Mouse (Mus musculus) bone marrow, adult 2 months (tissue): ENCODE results near the gene Rap2a. TPM values are rescaled to one million over a fixed set of nuclear protein-coding genes. Genes with fewer than 3 reads are reported as not detected.

ENCODE experiments used
- H3K27ac ChIP-seq: fragments of 200-500 bp; 2 replicates; pipeline ENCODE4 v1.5.1; 2012; ENCODE audit warnings: low read depth, mild to moderate bottlenecking, control low read depth, inconsistent platforms, low read length; ENCODE audit not compliant: control insufficient read depth, poor library complexity, insufficient read depth
- H3K4me1 ChIP-seq: fragments of 200-500 bp; 2 replicates; pipeline ENCODE4 v1.6.1; 2011; ENCODE audit warnings: low read length; ENCODE audit not compliant: control insufficient read depth, insufficient read depth
- H3K4me3 ChIP-seq: fragments of 200-500 bp; replicated peaks from 2 replicates; pipeline ENCODE3; 2011; ENCODE audit warnings: mild to moderate bottlenecking, low read depth, low read length, control low read depth; ENCODE audit not compliant: control insufficient read depth
- CTCF ChIP-seq: fragments of 200-500 bp; IDR thresholded peaks from 2 replicates; pipeline ENCODE4 v1.5.1; 2011; ENCODE audit warnings: low read length, control low read depth; ENCODE audit not compliant: control insufficient read depth, insufficient read depth
- POLR2A ChIP-seq: fragments of 200-500 bp; IDR thresholded peaks from 2 replicates; pipeline ENCODE4 v1.6.1; 2011; ENCODE audit warnings: low read depth, mild to moderate bottlenecking, control low read depth, low read length, borderline replicate concordance; ENCODE audit not compliant: control insufficient read depth
- WGBS: fragments of 180-500 bp; shearing (Covaris S2); methylation state at CpG from one replicate; pipeline ENCODE4 v1.1.7; 2018; 5-methylcytosine and 5-hydroxymethylcytosine counted together
- polyA plus RNA-seq: library from polyadenylated mRNA; stranded (reverse); fragments of >200 nt; gene quantifications from 2 replicates; pipeline ENCODE4 v1.2.4, GENCODE M21; 2011; ENCODE audit warnings: low replicate concordance; ENCODE audit not compliant: missing spikeins, insufficient read depth, insufficient read length

Rap2a gene
- polyA plus RNA-seq, 1 experiment = 6.9 TPM

DNA sequence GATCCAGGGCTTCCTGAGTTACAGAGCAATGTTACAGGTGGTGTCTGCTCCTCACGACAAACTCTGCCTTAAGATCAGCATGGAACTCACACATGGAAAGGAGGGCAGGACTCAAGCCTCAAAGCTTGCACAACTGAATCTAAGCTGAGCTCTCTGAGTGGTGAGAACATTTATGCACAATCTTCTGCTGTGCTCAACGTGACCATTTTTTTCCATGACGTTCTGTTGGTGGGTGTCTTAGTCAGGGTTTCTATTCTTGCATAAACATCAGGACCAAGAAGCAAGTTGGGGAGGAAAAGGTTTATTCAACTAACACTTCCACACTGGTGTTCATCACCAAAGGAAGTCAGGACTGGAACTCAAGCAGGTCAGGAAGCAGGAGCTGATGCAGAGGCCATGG, 57.7 kb downstream of the Rap2a start:
- TF ChIP-seq CTCF (no peak), POLR2A (no peak)
- peaks cover 2% of the 10 kb centered on the region; the same call in 1 of the 2 replicates for H3K4me1 ChIP-seq
- 82% methylated on average over 3 of the region's 3 CpGs for WGBS
- no peak overlapping the region for H3K27ac ChIP-seq
- H3K4me3 ChIP-seq = no peak overlapping the region

DNA sequence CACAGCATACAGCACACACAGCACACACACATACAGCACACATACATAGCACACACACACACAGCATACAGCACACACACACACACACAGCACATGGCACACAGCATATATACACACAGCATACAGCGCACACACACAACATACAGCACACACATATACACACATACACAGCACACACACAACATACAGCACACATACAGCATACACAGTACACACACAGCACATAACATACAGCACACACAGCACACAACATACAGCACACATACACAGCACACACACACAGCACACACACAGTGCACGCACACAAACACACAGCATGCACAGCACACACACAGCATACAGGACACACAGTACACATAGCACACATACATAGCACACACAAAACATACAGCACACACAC, 60.9 kb downstream of the Rap2a start:
- no peak for TF ChIP-seq POLR2A
- TF ChIP-seq CTCF = no peak
- 62% methylated on average over 2 of the region's 2 CpGs for WGBS

DNA sequence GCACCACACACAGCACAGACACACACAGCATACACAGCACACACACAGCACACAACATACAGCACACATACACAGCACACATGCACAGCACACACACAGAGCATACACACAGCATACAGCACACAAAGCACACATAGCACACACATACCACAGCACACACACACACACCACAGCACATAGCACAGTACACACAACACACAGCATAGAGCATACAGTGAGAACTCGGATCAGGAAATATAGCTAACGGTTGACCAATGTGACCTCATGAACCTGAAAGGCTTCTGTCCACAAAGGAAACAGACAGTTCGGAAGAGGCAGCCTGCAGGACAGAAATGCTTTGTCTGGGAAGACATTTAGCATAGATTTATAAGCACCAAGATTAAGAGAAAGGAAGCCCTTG, 61.4 kb downstream of the Rap2a start:
- no peak for TF ChIP-seq CTCF
- TF ChIP-seq POLR2A = no peak
- WGBS = 79% methylated on average over 3 of the region's 3 CpGs
- Histone ChIP-seq H3K27ac (no peak overlapping the region), H3K4me1 (peaks cover 2% of the 10 kb centered on the region; the same call in 1 of the 2 replicates), H3K4me3 (no peak overlapping the region)

More for the DNA sequence above, 60.9 kb downstream of the Rap2a start:
- Histone ChIP-seq H3K4me1 (peaks cover 2% of the 10 kb centered on the region; the same call in 1 of the 2 replicates), H3K27ac (no peak overlapping the region), H3K4me3 (no peak overlapping the region)

DNA sequence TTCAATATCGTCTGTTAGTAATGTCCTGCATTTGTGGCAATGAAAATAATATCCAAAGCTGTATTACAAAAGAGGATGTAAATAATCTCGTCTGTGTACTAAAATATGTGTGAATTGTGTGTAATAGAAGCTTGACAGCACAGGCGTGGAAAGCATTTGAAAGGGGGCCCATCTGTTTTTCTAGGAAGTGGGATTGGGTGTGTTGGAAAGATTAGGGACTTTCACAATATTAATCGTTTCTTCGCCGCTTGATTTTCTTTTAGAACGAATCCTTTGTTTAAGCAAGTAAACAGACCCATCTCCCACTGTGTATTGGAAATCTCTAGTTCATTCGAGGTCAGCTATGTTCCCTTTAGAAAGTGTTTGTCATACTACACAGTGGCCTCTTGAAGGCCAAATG, 64.2 kb downstream of the Rap2a start:
- no peak overlapping the region for H3K27ac ChIP-seq
- H3K4me3 ChIP-seq = no peak overlapping the region
- WGBS = 43% methylated on average over 8 of the region's 8 CpGs
- TF ChIP-seq POLR2A (no peak), CTCF (no peak)
- peaks cover 2% of the 10 kb centered on the region; the same call in 1 of the 2 replicates for H3K4me1 ChIP-seq

DNA sequence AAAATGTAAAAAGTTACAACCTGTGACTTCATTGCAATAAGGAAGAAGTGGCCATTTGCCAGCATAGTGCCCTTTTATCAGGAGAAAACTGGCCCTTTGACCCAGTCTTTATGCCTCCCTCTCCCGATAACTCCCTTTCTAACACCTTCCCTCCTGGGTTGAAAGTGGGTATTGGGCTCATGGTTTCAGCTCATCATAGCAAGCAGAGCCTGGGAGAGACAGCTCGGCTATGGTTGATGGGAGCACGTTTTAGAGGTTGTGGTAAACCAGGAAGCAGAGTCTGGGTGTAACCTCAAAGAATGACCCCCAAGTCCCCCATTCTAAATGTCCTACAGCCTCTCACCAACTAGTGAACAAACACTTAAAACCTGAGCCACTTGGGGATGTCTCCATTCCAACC, 64.7 kb downstream of the Rap2a start:
- H3K4me1 ChIP-seq = peaks cover 2% of the 10 kb centered on the region; the same call in 1 of the 2 replicates
- WGBS = 73% methylated on average over 3 of the region's 3 CpGs

DNA sequence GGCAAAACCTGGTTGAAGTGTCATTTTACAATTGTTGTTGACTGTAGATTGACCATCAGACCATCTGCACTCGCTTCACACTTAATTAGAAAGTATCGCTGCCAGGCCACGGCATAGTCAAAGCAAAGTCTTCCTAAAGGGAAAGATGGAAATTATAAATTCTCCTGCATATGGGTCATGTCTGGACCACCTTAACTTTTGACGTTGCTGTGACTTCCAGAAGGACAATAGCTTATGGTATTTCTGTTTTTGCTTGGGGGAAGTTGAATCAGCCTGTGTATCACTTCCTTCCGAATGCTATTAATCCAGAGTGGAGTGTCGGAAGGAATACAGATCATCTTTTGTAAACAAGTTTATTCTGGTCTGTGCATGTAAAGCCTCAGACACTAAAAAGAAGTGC, 65.6 kb downstream of the Rap2a start:
- H3K4me1 ChIP-seq = peaks cover 2% of the 10 kb centered on the region; the same call in 1 of the 2 replicates
- no peak overlapping the region for H3K4me3 ChIP-seq
- 82% methylated on average over 6 of the region's 6 CpGs for WGBS
- no peak overlapping the region for H3K27ac ChIP-seq
- no peak for TF ChIP-seq POLR2A

More for the DNA sequence above, 64.7 kb downstream of the Rap2a start:
- Histone ChIP-seq H3K4me3 (no peak overlapping the region), H3K27ac (no peak overlapping the region)
- no peak for TF ChIP-seq POLR2A
- no peak for TF ChIP-seq CTCF

DNA sequence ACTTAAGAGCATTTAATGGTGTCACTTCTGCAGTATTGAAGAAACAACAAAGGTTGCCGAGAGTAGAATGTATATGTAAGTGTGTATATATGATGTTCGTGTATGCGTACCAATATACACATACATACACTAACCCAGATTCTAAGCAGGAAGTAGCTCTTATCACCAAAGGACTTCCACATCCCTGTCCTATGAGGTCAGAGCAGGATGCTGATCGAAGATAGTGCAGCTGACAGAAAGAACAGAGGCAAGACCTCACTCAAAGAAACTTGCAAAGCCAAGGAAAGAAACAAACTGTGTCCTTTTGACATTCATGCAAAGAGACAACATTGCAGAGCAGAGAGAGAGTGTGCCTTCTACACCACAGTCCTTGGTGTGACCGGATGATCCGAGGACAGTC, 66.3 kb downstream of the Rap2a start:
- peaks cover under 1% of the 10 kb centered on the region; the same call in 1 of the 2 replicates for H3K4me1 ChIP-seq
- no peak for TF ChIP-seq CTCF
- no peak for TF ChIP-seq POLR2A
- H3K4me3 ChIP-seq = no peak overlapping the region
- WGBS = 60% methylated on average over 6 of the region's 6 CpGs
- H3K27ac ChIP-seq = no peak overlapping the region

DNA sequence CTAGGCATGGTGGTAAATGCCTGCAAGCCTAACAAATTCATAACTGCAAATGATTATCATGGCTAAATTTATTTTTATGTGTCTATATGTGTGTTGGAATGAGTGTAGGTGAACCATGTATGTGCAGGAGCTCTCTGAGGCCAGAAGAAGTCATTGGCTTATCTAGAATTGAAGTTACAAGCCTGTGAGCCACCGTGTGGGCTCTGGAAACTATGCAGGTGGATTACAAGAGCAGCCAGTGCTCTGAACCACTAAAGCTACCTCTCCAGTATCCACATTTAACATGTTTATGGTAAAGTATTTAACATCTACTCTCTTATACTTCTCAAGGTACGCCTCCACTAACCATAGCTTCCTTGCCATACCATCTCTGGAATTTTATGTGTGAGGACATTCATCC, 66.7 kb downstream of the Rap2a start:
- no peak overlapping the region for H3K27ac ChIP-seq
- H3K4me1 ChIP-seq = no peaks in the 10 kb centered on the region; the same call in 1 of the 2 replicates
- H3K4me3 ChIP-seq = no peak overlapping the region
- TF ChIP-seq POLR2A (no peak), CTCF (no peak)
- 56% methylated on average over 2 of the region's 2 CpGs for WGBS

Other genes with a start within 250 kb of the Rap2a start
- gene Mbnl2, start 202.8 kb upstream of the Rap2a start, polyA plus RNA-seq = 7.3 and 24.6 TPM in 2 replicates